In the genomic region with DNA sequence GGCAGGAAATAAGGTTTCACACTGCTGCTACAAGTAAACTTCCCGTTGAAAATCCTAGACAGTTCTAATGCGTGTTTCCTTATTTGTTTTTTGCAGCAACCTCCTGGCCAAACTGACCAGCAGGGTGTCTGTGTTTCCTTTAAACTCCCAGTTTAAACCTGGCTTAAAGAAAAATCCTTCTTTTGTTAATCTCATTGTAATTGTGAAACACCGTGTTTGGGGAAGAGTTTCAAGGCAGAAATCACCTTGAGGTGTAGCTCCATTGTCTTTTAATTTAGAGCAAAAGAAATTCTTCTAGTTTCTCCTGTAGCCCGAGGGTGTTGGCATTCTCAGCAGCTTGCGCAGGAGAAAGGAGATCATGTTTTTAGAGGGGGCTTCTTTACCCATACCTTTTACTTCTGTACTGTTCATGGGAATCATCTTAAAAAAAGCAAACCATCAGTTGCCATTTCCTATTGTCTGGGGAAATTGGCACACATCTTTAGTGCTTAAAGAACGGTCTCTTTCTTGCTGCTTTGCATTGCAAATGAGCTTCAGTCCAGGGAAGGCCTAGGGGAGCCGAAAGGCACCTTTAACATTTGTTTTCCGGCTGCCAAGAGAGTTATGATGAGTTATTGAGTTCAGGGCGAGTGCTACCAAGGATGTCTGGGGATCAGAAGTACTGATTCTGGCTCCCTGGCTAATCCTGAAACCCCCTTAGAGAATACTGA, we compare ENCODE assay signal across 22 mouse cellular contexts.
A peak's percentile ranks its signal among the peaks of the same experiment; 100 is the strongest.
DNase-seq lines count a peak whose midpoint lies in the region; ATAC-seq and TF ChIP-seq lines count a peak whose summit lies in the region.
"Had no signal": no experiment of that assay in that cellular context is flagged by ENCODE, and none has a peak within 500 bp of the region (broad histone marks: within the 10 kb centered on the region; RNA-seq: fewer than 3 reads in every experiment).

No protein-coding gene starts in this region.

- H3K27me3 ChIP-seq in forebrain, embryonic 10.5 days (ENCODE audit: poor library complexity, severe bottlenecking): peaks cover 18% of the 10 kb centered on the region
- no peaks in the 10 kb centered on the region for H3K27me3 ChIP-seq in forebrain, postnatal 0 days (ENCODE audit: insufficient read depth, low read length)
- no peaks in the 10 kb centered on the region for H3K27me3 ChIP-seq in midbrain, embryonic 14.5 days (ENCODE audit: control insufficient read depth, insufficient read depth, low read length)
- no peaks in the 10 kb centered on the region for H3K27me3 ChIP-seq in midbrain, postnatal 0 days (ENCODE audit: insufficient read depth, low read length)
- no peaks in the 10 kb centered on the region for H3K27me3 ChIP-seq in forebrain, embryonic 13.5 days
- H3K27me3 ChIP-seq in limb, embryonic 15.5 days: no peaks in the 10 kb centered on the region
- H3K27me3 ChIP-seq: liver, embryonic 15.5 days had no signal

- H3K27ac ChIP-seq in forebrain, embryonic 10.5 days: peak overlapping the region; percentile 69
- no peak overlapping the region for H3K27ac ChIP-seq in forebrain, postnatal 0 days (ENCODE audit: low read depth, low read length)
- H3K27ac ChIP-seq in midbrain, embryonic 14.5 days (replicated peaks; ENCODE audit: low read depth, low read length): no peak overlapping the region
- no peak overlapping the region for H3K27ac ChIP-seq in midbrain, postnatal 0 days (ENCODE audit: low read depth, low read length)
- H3K27ac ChIP-seq in forebrain, embryonic 13.5 days: no peak overlapping the region; the same call in 1 of the 2 replicates
- 0 out of 2 replicates have a peak overlapping the region, but pooled peaks have one; percentile 24 for H3K27ac ChIP-seq in limb, embryonic 15.5 days
- H3K27ac ChIP-seq: heart, adult 2 months; left cerebral cortex, adult 2 months; liver, embryonic 15.5 days; macrophage; midbrain, embryonic 10.5 days had no signal

- H3K4me2 ChIP-seq in forebrain, postnatal 0 days (ENCODE audit: low read depth): no peak overlapping the region
- peak overlapping the region; percentile 17; the same call in 1 of the 2 replicates for H3K4me2 ChIP-seq in midbrain, embryonic 14.5 days (ENCODE audit: low read length)
- H3K4me2 ChIP-seq in midbrain, postnatal 0 days (ENCODE audit: low read depth, low read length, poor library complexity, severe bottlenecking): no peak overlapping the region
- peak overlapping the region; percentile 32 for H3K4me2 ChIP-seq in forebrain, embryonic 13.5 days
- no peak overlapping the region for H3K4me2 ChIP-seq in limb, embryonic 15.5 days
- H3K4me2 ChIP-seq: liver, embryonic 15.5 days had no signal

- no peak overlapping the region for H3K4me3 ChIP-seq in forebrain, embryonic 10.5 days
- no peak overlapping the region for H3K4me3 ChIP-seq in forebrain, postnatal 0 days (ENCODE audit: low read depth, low read length)
- H3K4me3 ChIP-seq in midbrain, embryonic 14.5 days (replicated peaks; ENCODE audit: low read depth, low read length): no peak overlapping the region
- H3K4me3 ChIP-seq in midbrain, postnatal 0 days (ENCODE audit: low read depth, low read length): no peak overlapping the region
- no peak overlapping the region for H3K4me3 ChIP-seq in forebrain, embryonic 13.5 days
- no peak overlapping the region for H3K4me3 ChIP-seq in limb, embryonic 15.5 days
- H3K4me3 ChIP-seq: heart, adult 2 months; left cerebral cortex, adult 2 months; liver, embryonic 15.5 days; midbrain, embryonic 10.5 days had no signal

- TF ChIP-seq CTCF in forebrain, postnatal 0 days (IDR thresholded peaks at IDR 0.05; ENCODE audit: low read depth): no peak
- TF ChIP-seq CTCF in midbrain, postnatal 0 days (IDR thresholded peaks at IDR 0.05): no peak

- H3K9ac ChIP-seq in forebrain, postnatal 0 days: no peak overlapping the region
- no peak overlapping the region for H3K9ac ChIP-seq in midbrain, embryonic 14.5 days (replicated peaks; ENCODE audit: low read length)
- H3K9ac ChIP-seq in midbrain, postnatal 0 days (replicated peaks; ENCODE audit: low read length, poor library complexity, severe bottlenecking): no peak overlapping the region
- H3K9ac ChIP-seq in forebrain, embryonic 13.5 days: no peak overlapping the region
- H3K9ac ChIP-seq in limb, embryonic 15.5 days: no peak overlapping the region
- H3K9ac ChIP-seq: liver, embryonic 15.5 days had no signal

- H3K9me3 ChIP-seq in forebrain, embryonic 10.5 days: peaks cover 13% of the 10 kb centered on the region; the same call in 1 of the 2 replicates
- H3K9me3 ChIP-seq in forebrain, postnatal 0 days (ENCODE audit: low read length): no peaks in the 10 kb centered on the region
- no peaks in the 10 kb centered on the region for H3K9me3 ChIP-seq in midbrain, embryonic 14.5 days (ENCODE audit: control insufficient read depth, low read length)
- no peaks in the 10 kb centered on the region for H3K9me3 ChIP-seq in midbrain, postnatal 0 days (ENCODE audit: low read length)
- H3K9me3 ChIP-seq in forebrain, embryonic 13.5 days (replicated peaks): peaks cover 9% of the 10 kb centered on the region
- H3K9me3 ChIP-seq in limb, embryonic 15.5 days: no peaks in the 10 kb centered on the region
- H3K9me3 ChIP-seq: liver, embryonic 15.5 days had no signal

- H3K4me1 ChIP-seq in forebrain, embryonic 10.5 days: peaks cover 29% of the 10 kb centered on the region
- H3K4me1 ChIP-seq in forebrain, postnatal 0 days (ENCODE audit: insufficient read depth): 0 out of 2 replicates have a peak, but pooled peaks cover 3% of the 10 kb centered on the region
- H3K4me1 ChIP-seq in midbrain, embryonic 14.5 days (ENCODE audit: control insufficient read depth, insufficient read depth, low read length): 0 out of 2 replicates have a peak, but pooled peaks cover 10% of the 10 kb centered on the region
- H3K4me1 ChIP-seq in midbrain, postnatal 0 days (ENCODE audit: insufficient read depth, low read length): no peaks in the 10 kb centered on the region
- H3K4me1 ChIP-seq in forebrain, embryonic 13.5 days: peaks cover 29% of the 10 kb centered on the region
- H3K4me1 ChIP-seq in limb, embryonic 15.5 days: peaks cover 20% of the 10 kb centered on the region; the same call in 1 of the 2 replicates
- H3K4me1 ChIP-seq: liver, embryonic 15.5 days had no signal

- ATAC-seq in forebrain, postnatal 0 days: no peak
- ATAC-seq in midbrain, embryonic 14.5 days (ENCODE audit: low FRiP score, low TSS enrichment): no peak
- ATAC-seq in midbrain, postnatal 0 days (ENCODE audit: low FRiP score): no peak
- ATAC-seq in forebrain, embryonic 13.5 days: no peak
- no peak for ATAC-seq in limb, embryonic 15.5 days (ENCODE audit: insufficient number of reproducible peaks, low FRiP score, low TSS enrichment, low read depth)
- ATAC-seq: inflammation-experienced regulatory T-cells, adult 6 months had no signal

- no peaks in the 10 kb centered on the region for H3K36me3 ChIP-seq in forebrain, embryonic 10.5 days (replicated peaks)
- H3K36me3 ChIP-seq in forebrain, postnatal 0 days (ENCODE audit: insufficient read depth): no peaks in the 10 kb centered on the region
- H3K36me3 ChIP-seq in midbrain, embryonic 14.5 days (ENCODE audit: control insufficient read depth, insufficient read depth, low read length): no peaks in the 10 kb centered on the region
- H3K36me3 ChIP-seq in midbrain, postnatal 0 days (ENCODE audit: insufficient read depth, low read length): no peaks in the 10 kb centered on the region
- H3K36me3 ChIP-seq in forebrain, embryonic 13.5 days (ENCODE audit: poor library complexity, severe bottlenecking): no peaks in the 10 kb centered on the region
- no peaks in the 10 kb centered on the region for H3K36me3 ChIP-seq in limb, embryonic 15.5 days
- H3K36me3 ChIP-seq: liver, embryonic 15.5 days; midbrain, embryonic 10.5 days had no signal

- no peak for DNase-seq in forebrain, embryonic 10.5 days (ENCODE audit: extremely low spot score, low spot score)
- DNase-seq in forebrain, postnatal 0 days: no peak
- DNase-seq in midbrain, embryonic 14.5 days: peak; percentile 51
- DNase-seq in midbrain, postnatal 0 days (ENCODE audit: low spot score): no peak
- no peak for DNase-seq in ovary, adult 18-20 months (ENCODE audit: low spot score)
- no peak for DNase-seq in thymus, postnatal 4 days
- DNase-seq: adrenal gland, adult 2 months; cerebellum, adult 8-10 months; gastrocnemius, postnatal 25 days; heart, adult 2 months; heart, postnatal 36 days; kidney, adult 8-10 months; kidney, postnatal 25 days; retina, postnatal 1 day; thymus, postnatal 36 days had no signal

- WGBS in forebrain, embryonic 10.5 days: 7% methylated on average over 9 of the region's 9 CpGs
- 9% methylated on average over 9 of the region's 9 CpGs for WGBS in forebrain, postnatal 0 days
- WGBS in midbrain, embryonic 14.5 days: 9% methylated on average over 9 of the region's 9 CpGs
- 15% methylated on average over 9 of the region's 9 CpGs for WGBS in midbrain, postnatal 0 days
- 5% methylated on average over 9 of the region's 9 CpGs for WGBS in forebrain, embryonic 13.5 days
- WGBS in limb, embryonic 15.5 days: 30% methylated on average over 9 of the region's 9 CpGs

Comparison
In these comparisons a context has a peak if more than half of its experiments do, and no peak if none do; other contexts are left out.
1. H3K27ac ChIP-seq: peak in forebrain, embryonic 10.5 days (single experiment) and limb, embryonic 15.5 days (single experiment); none in forebrain, postnatal 0 days (single experiment), midbrain, embryonic 14.5 days (single experiment), midbrain, postnatal 0 days (single experiment) and forebrain, embryonic 13.5 days (single experiment).
2. H3K4me2 ChIP-seq: peak in midbrain, embryonic 14.5 days (single experiment) and forebrain, embryonic 13.5 days (single experiment); none in forebrain, postnatal 0 days (single experiment), midbrain, postnatal 0 days (single experiment) and limb, embryonic 15.5 days (single experiment).